Mouse (Mus musculus): ENCODE measurements at regions not wholly inside any gene's neighbourhood (a gene's known extent, or its start where the extent isn't known, plus 50 kb on each side); places are given as distances from the start of the nearest gene placed in this dataset.

DNA sequence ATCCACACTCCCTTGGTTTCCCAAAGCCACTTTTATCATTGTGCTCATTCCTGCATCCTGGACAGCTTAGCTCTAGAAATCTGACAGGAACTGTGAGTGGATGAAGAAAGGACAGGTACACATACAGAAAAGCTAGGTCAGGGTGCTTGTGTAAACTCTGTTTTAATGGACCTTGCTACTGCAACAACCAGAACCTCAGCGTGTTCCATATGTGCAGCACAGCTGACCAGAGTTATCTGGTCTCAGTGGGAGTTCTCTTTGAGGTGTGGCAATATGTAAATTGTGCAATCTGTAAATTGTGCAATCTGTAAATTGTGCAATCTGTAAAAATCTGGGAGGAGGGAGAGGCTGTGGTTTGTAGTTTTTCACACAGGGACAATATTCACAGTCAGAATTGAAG, 282.4 kb upstream of the Ptprd start:
- Histone ChIP-seq H3K9me3 (replicated peaks; ENCODE audit: low read length) (no peaks in the 10 kb centered on the region), H3K4me3 (replicated peaks; ENCODE audit: low read depth, low read length) (no peak overlapping the region), H3K4me1 (replicated peaks; ENCODE audit: insufficient read depth, low read length) (no peaks in the 10 kb centered on the region), H3K36me3 (ENCODE audit: insufficient read depth, low read length) (no peaks in the 10 kb centered on the region), H3K27me3 (ENCODE audit: insufficient read depth, low read length) (no peaks in the 10 kb centered on the region), H3K27ac (no peak overlapping the region), H3K9ac (ENCODE audit: low read depth, low read length) (no peak overlapping the region), H3K4me2 (ENCODE audit: low read length) (no peak overlapping the region)
- DNase-seq (ENCODE audit: low spot score) (no peak), ATAC-seq (replicated peaks; ENCODE audit: low FRiP score, low read depth) (no peak)
- no peak for TF ChIP-seq CTCF (IDR thresholded peaks at IDR 0.05; ENCODE audit: low read depth)
- 82% methylated on average over 1 of the region's 1 CpGs for WGBS

DNA sequence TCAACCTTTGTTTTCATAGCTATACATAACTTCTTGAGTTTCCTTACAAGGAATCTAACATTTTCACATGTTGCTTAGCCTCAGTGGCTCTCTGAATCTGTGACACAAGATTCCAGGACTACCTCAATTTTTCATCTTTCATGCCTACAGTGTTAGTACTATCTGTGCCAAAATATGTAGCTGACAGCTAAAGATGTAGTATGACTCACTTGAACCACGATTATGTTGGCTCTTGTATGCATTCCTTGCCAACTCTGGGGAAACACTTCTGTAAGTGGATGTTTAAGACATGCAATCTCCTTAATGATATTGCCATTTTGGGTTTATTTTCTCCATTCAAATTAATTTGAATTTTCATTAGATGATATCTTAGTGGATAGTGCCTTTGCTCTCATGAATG, 254.8 kb upstream of the Ptprd start:
- Histone ChIP-seq H3K9ac (ENCODE audit: low read depth, low read length) (no peak overlapping the region), H3K27ac (no peak overlapping the region), H3K9me3 (replicated peaks; ENCODE audit: low read length) (no peaks in the 10 kb centered on the region), H3K36me3 (ENCODE audit: insufficient read depth, low read length) (no peaks in the 10 kb centered on the region), H3K4me2 (ENCODE audit: low read length) (no peak overlapping the region), H3K4me1 (replicated peaks; ENCODE audit: insufficient read depth, low read length) (no peaks in the 10 kb centered on the region), H3K4me3 (replicated peaks; ENCODE audit: low read depth, low read length) (no peak overlapping the region), H3K27me3 (ENCODE audit: insufficient read depth, low read length) (no peaks in the 10 kb centered on the region)
- no peak for TF ChIP-seq CTCF (IDR thresholded peaks at IDR 0.05; ENCODE audit: low read depth)
- 45% methylated on average over 1 of the region's 1 CpGs for WGBS
- ATAC-seq (replicated peaks; ENCODE audit: low FRiP score, low read depth) (no peak), DNase-seq (ENCODE audit: low spot score) (no peak)

DNA sequence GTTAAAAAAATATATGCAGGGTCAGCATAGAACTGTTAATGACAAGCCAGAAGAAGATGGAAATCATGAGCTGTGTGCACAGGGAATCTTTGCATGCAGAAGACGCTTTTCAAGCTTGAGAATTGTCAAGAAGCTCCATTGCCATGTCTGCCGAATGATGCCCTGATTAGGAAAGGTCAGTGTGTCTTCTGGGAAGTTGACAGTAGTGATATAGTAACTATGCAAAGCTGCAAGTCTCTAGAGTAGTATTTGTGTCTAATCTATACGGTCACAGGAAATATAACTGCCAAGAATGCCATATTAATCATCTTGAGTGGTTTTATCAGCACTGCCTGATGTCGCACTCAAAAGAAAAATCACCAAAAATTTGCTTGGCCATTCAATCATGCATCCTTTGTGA, 244.5 kb upstream of the Ptprd start:
- H3K27ac ChIP-seq = no peak overlapping the region
- no peaks in the 10 kb centered on the region for H3K4me1 ChIP-seq (replicated peaks; ENCODE audit: insufficient read depth, low read length)
- TF ChIP-seq CTCF (IDR thresholded peaks at IDR 0.05; ENCODE audit: low read depth) = no peak
- ATAC-seq (replicated peaks; ENCODE audit: low FRiP score, low read depth) = no peak
- no peak overlapping the region for H3K4me2 ChIP-seq (ENCODE audit: low read length)
- no peak for DNase-seq (ENCODE audit: low spot score)
- H3K27me3 ChIP-seq (ENCODE audit: insufficient read depth, low read length) = no peaks in the 10 kb centered on the region
- H3K36me3 ChIP-seq (ENCODE audit: insufficient read depth, low read length) = no peaks in the 10 kb centered on the region
- 40% methylated on average over 4 of the region's 4 CpGs for WGBS
- H3K9me3 ChIP-seq (replicated peaks; ENCODE audit: low read length) = no peaks in the 10 kb centered on the region
- no peak overlapping the region for H3K4me3 ChIP-seq (replicated peaks; ENCODE audit: low read depth, low read length)
- H3K9ac ChIP-seq (ENCODE audit: low read depth, low read length) = no peak overlapping the region

DNA sequence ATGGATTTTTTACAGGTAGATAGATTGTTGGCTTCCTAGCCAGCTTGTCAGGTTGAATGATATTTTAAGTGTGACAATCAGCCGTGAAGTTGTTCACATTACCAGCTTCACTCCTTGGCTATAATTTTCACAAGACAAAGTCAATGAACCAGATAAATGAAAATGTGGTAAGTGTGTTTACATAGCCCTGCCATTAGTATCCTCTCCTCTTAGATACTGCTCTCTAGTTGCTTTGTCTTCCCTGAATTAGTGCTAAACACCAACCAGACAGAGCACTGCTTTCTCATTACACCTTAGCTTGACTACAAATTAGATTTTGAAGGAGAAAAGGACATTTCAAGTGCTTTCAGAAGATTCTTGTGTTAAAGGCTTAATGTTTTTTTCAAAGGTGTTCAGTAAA, 205.4 kb upstream of the Ptprd start:
- ATAC-seq (replicated peaks; ENCODE audit: low FRiP score, low read depth) (no peak), DNase-seq (ENCODE audit: low spot score) (peak; percentile 19)
- Histone ChIP-seq H3K4me2 (ENCODE audit: low read length) (no peak overlapping the region), H3K4me3 (replicated peaks; ENCODE audit: low read depth, low read length) (no peak overlapping the region), H3K27ac (no peak overlapping the region), H3K9me3 (replicated peaks; ENCODE audit: low read length) (no peaks in the 10 kb centered on the region), H3K27me3 (ENCODE audit: insufficient read depth, low read length) (no peaks in the 10 kb centered on the region), H3K9ac (ENCODE audit: low read depth, low read length) (no peak overlapping the region), H3K36me3 (ENCODE audit: insufficient read depth, low read length) (no peaks in the 10 kb centered on the region), H3K4me1 (replicated peaks; ENCODE audit: insufficient read depth, low read length) (no peaks in the 10 kb centered on the region)
- WGBS = 18% methylated on average over 1 of the region's 1 CpGs
- no peak for TF ChIP-seq CTCF (IDR thresholded peaks at IDR 0.05; ENCODE audit: low read depth)

DNA sequence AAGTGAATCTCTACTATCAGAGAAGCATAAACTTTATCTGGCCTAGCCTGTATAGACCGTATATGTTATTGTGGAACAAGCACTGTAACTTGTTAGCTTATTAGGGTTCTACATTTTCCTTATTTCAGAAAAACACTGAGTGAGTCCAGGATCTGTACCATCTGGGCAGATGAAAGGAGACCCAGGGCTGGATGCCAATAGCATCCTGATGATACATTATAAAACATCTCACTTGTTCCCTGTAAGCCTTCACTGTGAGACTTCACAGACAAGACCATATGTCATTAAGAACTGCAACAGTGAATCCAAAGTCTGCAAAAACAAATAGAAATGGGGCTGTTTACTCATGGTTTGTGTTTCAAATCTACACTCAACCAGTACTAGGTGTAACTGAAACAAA, 177.6 kb upstream of the Ptprd start:
- 89% methylated on average over 1 of the region's 1 CpGs for WGBS
- H3K4me2 ChIP-seq (ENCODE audit: low read length) = no peak overlapping the region

DNA sequence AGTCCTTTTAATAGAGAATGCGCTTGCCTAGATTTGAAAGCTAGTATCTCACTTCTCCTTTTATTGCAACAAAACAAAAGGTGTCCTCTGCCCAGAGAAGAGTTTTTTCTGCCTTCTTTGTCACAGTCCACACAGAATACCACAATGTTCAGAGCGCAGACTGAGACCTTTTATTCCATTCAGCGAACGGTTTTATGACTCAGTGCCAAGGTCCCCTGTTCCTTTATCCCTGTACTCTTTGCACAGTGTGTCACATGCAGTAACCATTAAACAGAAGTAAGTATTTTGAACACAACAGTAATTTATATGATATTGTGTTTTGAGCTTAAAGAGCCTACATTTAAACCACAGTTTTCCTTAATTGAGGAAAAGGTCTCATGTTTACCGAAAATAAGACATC, 143.4 kb upstream of the Ptprd start:
- TF ChIP-seq CTCF (IDR thresholded peaks at IDR 0.05; ENCODE audit: low read depth) = no peak
- 92% methylated on average over 5 of the region's 5 CpGs for WGBS
- Histone ChIP-seq H3K36me3 (ENCODE audit: insufficient read depth, low read length) (no peaks in the 10 kb centered on the region), H3K9me3 (replicated peaks; ENCODE audit: low read length) (no peaks in the 10 kb centered on the region), H3K27me3 (ENCODE audit: insufficient read depth, low read length) (no peaks in the 10 kb centered on the region), H3K4me1 (replicated peaks; ENCODE audit: insufficient read depth, low read length) (no peaks in the 10 kb centered on the region), H3K9ac (ENCODE audit: low read depth, low read length) (no peak overlapping the region), H3K4me3 (replicated peaks; ENCODE audit: low read depth, low read length) (no peak overlapping the region), H3K27ac (no peak overlapping the region), H3K4me2 (ENCODE audit: low read length) (no peak overlapping the region)
- ATAC-seq (replicated peaks; ENCODE audit: low FRiP score, low read depth) (no peak), DNase-seq (ENCODE audit: low spot score) (no peak)

More for the DNA sequence above, 177.6 kb upstream of the Ptprd start:
- Histone ChIP-seq H3K4me3 (replicated peaks; ENCODE audit: low read depth, low read length) (no peak overlapping the region), H3K27ac (no peak overlapping the region), H3K9me3 (replicated peaks; ENCODE audit: low read length) (no peaks in the 10 kb centered on the region), H3K4me1 (replicated peaks; ENCODE audit: insufficient read depth, low read length) (no peaks in the 10 kb centered on the region), H3K36me3 (ENCODE audit: insufficient read depth, low read length) (no peaks in the 10 kb centered on the region), H3K9ac (ENCODE audit: low read depth, low read length) (no peak overlapping the region), H3K27me3 (ENCODE audit: insufficient read depth, low read length) (no peaks in the 10 kb centered on the region)
- TF ChIP-seq CTCF (IDR thresholded peaks at IDR 0.05; ENCODE audit: low read depth) = no peak
- DNase-seq (ENCODE audit: low spot score) (no peak), ATAC-seq (replicated peaks; ENCODE audit: low FRiP score, low read depth) (no peak)

DNA sequence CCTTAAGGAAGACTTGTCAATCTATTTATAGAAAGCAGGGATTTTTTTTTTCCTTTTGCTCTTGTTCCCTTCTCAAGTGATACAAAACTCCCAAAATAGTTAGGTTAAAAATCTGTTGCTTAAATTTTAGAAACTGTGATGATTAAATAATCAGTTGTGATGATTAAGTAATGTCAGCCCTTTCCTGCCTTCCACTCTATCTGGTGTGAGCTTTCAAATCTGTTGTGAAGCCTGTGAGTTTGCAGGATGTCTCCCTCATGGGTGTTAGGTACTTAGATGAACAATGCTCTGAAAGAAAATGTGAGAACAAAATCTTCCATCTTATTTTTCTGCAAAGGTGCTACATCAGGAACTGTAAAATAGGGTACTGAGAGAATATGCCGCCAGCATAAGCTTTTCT, 124.0 kb upstream of the Ptprd start:
- no peak overlapping the region for H3K9ac ChIP-seq (ENCODE audit: low read depth, low read length)
- 72% methylated on average over 1 of the region's 1 CpGs for WGBS

More for the DNA sequence above, 124.0 kb upstream of the Ptprd start:
- DNase-seq (ENCODE audit: low spot score) = no peak
- TF ChIP-seq CTCF (IDR thresholded peaks at IDR 0.05; ENCODE audit: low read depth) = no peak
- Histone ChIP-seq H3K9me3 (replicated peaks; ENCODE audit: low read length) (no peaks in the 10 kb centered on the region), H3K27ac (no peak overlapping the region), H3K4me3 (replicated peaks; ENCODE audit: low read depth, low read length) (no peak overlapping the region), H3K27me3 (ENCODE audit: insufficient read depth, low read length) (no peaks in the 10 kb centered on the region), H3K4me2 (ENCODE audit: low read length) (no peak overlapping the region), H3K36me3 (ENCODE audit: insufficient read depth, low read length) (no peaks in the 10 kb centered on the region), H3K4me1 (replicated peaks; ENCODE audit: insufficient read depth, low read length) (no peaks in the 10 kb centered on the region)
- no peak for ATAC-seq (replicated peaks; ENCODE audit: low FRiP score, low read depth)
